Mouse (Mus musculus): ENCODE measurements around the gene Gtf2h4. TPM values are rescaled to one million over a fixed set of nuclear protein-coding genes. Genes with fewer than 3 reads are reported as not detected.

Gtf2h4 gene
- polyA plus RNA-seq (2014; fragmentation: Nextera tagmentation; extraction: Ambion mirVana), result 50.7 and 56.7 TPM in 2 replicates

- no peaks in the 10 kb centered on the region for H3K9me3 ChIP-seq (ENCODE audit: control insufficient read depth, low read length)
- peaks cover 7% of the 10 kb centered on the region; the same call in 1 of the 2 replicates for H3K36me3 ChIP-seq (ENCODE audit: control insufficient read depth, insufficient read depth, low read length)
- H3K9ac ChIP-seq (ENCODE audit: low read depth, low read length), result peak within 1 kb of the TSS; percentile 69
- ATAC-seq (ENCODE audit: low FRiP score, low TSS enrichment), result peak; percentile 95
- no peaks in the 10 kb centered on the region for H3K27me3 ChIP-seq (ENCODE audit: control insufficient read depth, insufficient read depth, low read length)
- no peak within 1 kb of the TSS for H3K27ac ChIP-seq (ENCODE audit: low read depth, low read length)
- 1% methylated on average over 23 of the region's 23 CpGs for WGBS
- H3K4me1 ChIP-seq (ENCODE audit: control insufficient read depth, insufficient read depth, low read length), result 0 out of 2 replicates have a peak, but pooled peaks cover 3% of the 10 kb centered on the region
- peak within 1 kb of the TSS; percentile 83 for H3K4me2 ChIP-seq (replicated peaks; ENCODE audit: low read depth, low read length)
- peak within 1 kb of the TSS; percentile 57 for H3K4me3 ChIP-seq (ENCODE audit: low read length)
Measured at GRCm38 (mm10) chr17:35673416-35674035, at the start of gene Gtf2h4. Gene Gtf2h4, minus strand, starts transcription at chr17:35673739.

- no peak overlapping the region for H3K4me2 ChIP-seq (replicated peaks; ENCODE audit: low read depth, low read length)
- H3K27me3 ChIP-seq (ENCODE audit: control insufficient read depth, insufficient read depth, low read length), result no peaks in the 10 kb centered on the region
- H3K27ac ChIP-seq (ENCODE audit: low read depth, low read length), result no peak overlapping the region
- H3K36me3 ChIP-seq (ENCODE audit: control insufficient read depth, insufficient read depth, low read length), result no peaks in the 10 kb centered on the region
- ATAC-seq (ENCODE audit: low FRiP score, low TSS enrichment), result no peak
- H3K9ac ChIP-seq (ENCODE audit: low read depth, low read length), result no peak overlapping the region
- H3K4me1 ChIP-seq (ENCODE audit: control insufficient read depth, insufficient read depth, low read length), result peaks cover 17% of the 10 kb centered on the region; the same call in 1 of the 2 replicates
- H3K9me3 ChIP-seq (ENCODE audit: control insufficient read depth, low read length), result no peaks in the 10 kb centered on the region
- H3K4me3 ChIP-seq (ENCODE audit: low read length), result no peak overlapping the region
- WGBS, result 34% methylated on average over 8 of the region's 8 CpGs
Measured at GRCm38 (mm10) chr17:35721676-35722075, 48.1 kb upstream of the Gtf2h4 start.

GRCm38 (mm10) chr17:35720340-35720727 is 46.8 kb upstream of the Gtf2h4 start:
- H3K4me2 ChIP-seq (replicated peaks; ENCODE audit: low read depth, low read length), result no peak overlapping the region; the same call in 1 of the 2 replicates
- no peaks in the 10 kb centered on the region for H3K27me3 ChIP-seq (ENCODE audit: control insufficient read depth, insufficient read depth, low read length)

GRCm38 (mm10) chr17:35719616-35720339 is 46.2 kb upstream of the Gtf2h4 start:
- H3K4me1 ChIP-seq (ENCODE audit: control insufficient read depth, insufficient read depth, low read length), result peaks cover 17% of the 10 kb centered on the region; the same call in 1 of the 2 replicates
- H3K9ac ChIP-seq (ENCODE audit: low read depth, low read length), result no peak overlapping the region
- no peak overlapping the region for H3K4me2 ChIP-seq (replicated peaks; ENCODE audit: low read depth, low read length)
- no peak for ATAC-seq (ENCODE audit: low FRiP score, low TSS enrichment)
- H3K36me3 ChIP-seq (ENCODE audit: control insufficient read depth, insufficient read depth, low read length), result no peaks in the 10 kb centered on the region
- no peaks in the 10 kb centered on the region for H3K27me3 ChIP-seq (ENCODE audit: control insufficient read depth, insufficient read depth, low read length)
- H3K4me3 ChIP-seq (ENCODE audit: low read length), result no peak overlapping the region
- H3K27ac ChIP-seq (ENCODE audit: low read depth, low read length), result peak overlapping the region; percentile 6; the same call in 1 of the 2 replicates
- 41% methylated on average over 9 of the region's 9 CpGs for WGBS
- no peaks in the 10 kb centered on the region for H3K9me3 ChIP-seq (ENCODE audit: control insufficient read depth, low read length)

More at GRCm38 (mm10) chr17:35720340-35720727, 46.8 kb upstream of the Gtf2h4 start:
- Histone ChIP-seq H3K9me3 (ENCODE audit: control insufficient read depth, low read length) (no peaks in the 10 kb centered on the region), H3K36me3 (ENCODE audit: control insufficient read depth, insufficient read depth, low read length) (no peaks in the 10 kb centered on the region), H3K27ac (ENCODE audit: low read depth, low read length) (peak overlapping the region; percentile 6; the same call in 1 of the 2 replicates), H3K4me1 (ENCODE audit: control insufficient read depth, insufficient read depth, low read length) (peaks cover 17% of the 10 kb centered on the region; the same call in 1 of the 2 replicates), H3K9ac (ENCODE audit: low read depth, low read length) (no peak overlapping the region), H3K4me3 (ENCODE audit: low read length) (no peak overlapping the region)
- ATAC-seq (ENCODE audit: low FRiP score, low TSS enrichment), result peak; percentile 48
- 12% methylated on average over 11 of the region's 11 CpGs for WGBS

- H3K27ac ChIP-seq (ENCODE audit: low read depth, low read length), result no peak overlapping the region
- H3K9ac ChIP-seq (ENCODE audit: low read depth, low read length), result no peak overlapping the region
- H3K4me2 ChIP-seq (replicated peaks; ENCODE audit: low read depth, low read length), result no peak overlapping the region
- H3K4me3 ChIP-seq (ENCODE audit: low read length), result no peak overlapping the region
- no peaks in the 10 kb centered on the region for H3K36me3 ChIP-seq (ENCODE audit: control insufficient read depth, insufficient read depth, low read length)
- H3K27me3 ChIP-seq (ENCODE audit: control insufficient read depth, insufficient read depth, low read length), result no peaks in the 10 kb centered on the region
- ATAC-seq (ENCODE audit: low FRiP score, low TSS enrichment), result no peak
- peaks cover 20% of the 10 kb centered on the region for H3K4me1 ChIP-seq (ENCODE audit: control insufficient read depth, insufficient read depth, low read length)
- 88% methylated on average over 6 of the region's 6 CpGs for WGBS
- H3K9me3 ChIP-seq (ENCODE audit: control insufficient read depth, low read length), result no peaks in the 10 kb centered on the region
Measured at GRCm38 (mm10) chr17:35717080-35717479, 43.5 kb upstream of the Gtf2h4 start.

GRCm38 (mm10) chr17:35716114-35716513 is 42.6 kb upstream of the Gtf2h4 start:
- Histone ChIP-seq H3K4me1 (ENCODE audit: control insufficient read depth, insufficient read depth, low read length) (peaks cover 17% of the 10 kb centered on the region), H3K27ac (ENCODE audit: low read depth, low read length) (no peak overlapping the region), H3K9me3 (ENCODE audit: control insufficient read depth, low read length) (no peaks in the 10 kb centered on the region), H3K36me3 (ENCODE audit: control insufficient read depth, insufficient read depth, low read length) (no peaks in the 10 kb centered on the region), H3K9ac (ENCODE audit: low read depth, low read length) (no peak overlapping the region), H3K4me2 (replicated peaks; ENCODE audit: low read depth, low read length) (no peak overlapping the region), H3K27me3 (ENCODE audit: control insufficient read depth, insufficient read depth, low read length) (no peaks in the 10 kb centered on the region), H3K4me3 (ENCODE audit: low read length) (no peak overlapping the region)
- WGBS, result 78% methylated on average over 3 of the region's 3 CpGs
- ATAC-seq (ENCODE audit: low FRiP score, low TSS enrichment), result no peak

- Histone ChIP-seq H3K27ac (ENCODE audit: low read depth, low read length) (peak overlapping the region; percentile 74; the same call in 1 of the 2 replicates), H3K4me1 (ENCODE audit: control insufficient read depth, insufficient read depth, low read length) (peaks cover 19% of the 10 kb centered on the region), H3K4me3 (ENCODE audit: low read length) (no peak overlapping the region), H3K27me3 (ENCODE audit: control insufficient read depth, insufficient read depth, low read length) (no peaks in the 10 kb centered on the region), H3K9me3 (ENCODE audit: control insufficient read depth, low read length) (no peaks in the 10 kb centered on the region), H3K4me2 (replicated peaks; ENCODE audit: low read depth, low read length) (no peak overlapping the region), H3K9ac (ENCODE audit: low read depth, low read length) (no peak overlapping the region), H3K36me3 (ENCODE audit: control insufficient read depth, insufficient read depth, low read length) (no peaks in the 10 kb centered on the region)
- WGBS, result 25% methylated on average over 8 of the region's 8 CpGs
- peak; percentile 82 for ATAC-seq (ENCODE audit: low FRiP score, low TSS enrichment)
Measured at GRCm38 (mm10) chr17:35710705-35711347, 37.3 kb upstream of the Gtf2h4 start.

GRCm38 (mm10) chr17:35708611-35709010 is 35.1 kb upstream of the Gtf2h4 start:
- no peaks in the 10 kb centered on the region for H3K36me3 ChIP-seq (ENCODE audit: control insufficient read depth, insufficient read depth, low read length)
- ATAC-seq (ENCODE audit: low FRiP score, low TSS enrichment), result no peak
- no peak overlapping the region for H3K4me3 ChIP-seq (ENCODE audit: low read length)
- no peak overlapping the region for H3K9ac ChIP-seq (ENCODE audit: low read depth, low read length)
- peaks cover 34% of the 10 kb centered on the region for H3K4me1 ChIP-seq (ENCODE audit: control insufficient read depth, insufficient read depth, low read length)
- H3K9me3 ChIP-seq (ENCODE audit: control insufficient read depth, low read length), result no peaks in the 10 kb centered on the region
- no peak overlapping the region for H3K27ac ChIP-seq (ENCODE audit: low read depth, low read length)
- no peak overlapping the region for H3K4me2 ChIP-seq (replicated peaks; ENCODE audit: low read depth, low read length)
- H3K27me3 ChIP-seq (ENCODE audit: control insufficient read depth, insufficient read depth, low read length), result no peaks in the 10 kb centered on the region
- WGBS, result 86% methylated on average over 2 of the region's 2 CpGs
